Mouse (Mus musculus) heart, embryonic 13.5 days (tissue): ENCODE data around the gene Slc17a5. TPM values are rescaled to one million over a fixed set of nuclear protein-coding genes. Genes with fewer than 3 reads are reported as not detected.

Experiments
- ATAC-seq: fragments of 200-750 bp; cut with Nextera tagmentation; 2 replicates; pipeline ENCODE4 v1.8.0; 2017; ENCODE audit warnings: moderate TSS enrichment; ENCODE audit not compliant: insufficient number of reproducible peaks, low FRiP score, low TSS enrichment; ENCODE audit errors: extremely low read depth
- H3K27ac ChIP-seq: fragments of 300-500 bp; sonication (generic); replicated peaks from 2 replicates; pipeline ENCODE4 v1.5.1; 2015; ENCODE audit warnings: moderate library complexity, mild to moderate bottlenecking, inconsistent platforms
- H3K27me3 ChIP-seq: fragments of 300-500 bp; sonication (generic); replicated peaks from 2 replicates; pipeline ENCODE4 v1.6.1; 2015; ENCODE audit warnings: mild to moderate bottlenecking, inconsistent platforms
- H3K36me3 ChIP-seq: fragments of 300-500 bp; sonication (generic); 2 replicates; pipeline ENCODE4 v1.6.1; 2015; ENCODE audit warnings: mild to moderate bottlenecking, inconsistent platforms
- H3K4me1 ChIP-seq: fragments of 300-500 bp; sonication (generic); 2 replicates; pipeline ENCODE4 v1.6.1; 2015; ENCODE audit warnings: inconsistent platforms
- H3K4me2 ChIP-seq: fragments of 300-500 bp; sonication (generic); 2 replicates; pipeline ENCODE4 v1.6.1; 2015; ENCODE audit warnings: inconsistent platforms, mild to moderate bottlenecking, moderate library complexity
- H3K4me3 ChIP-seq: fragments of 300-500 bp; sonication (generic); 2 replicates; pipeline ENCODE4 v1.5.1; 2015; ENCODE audit warnings: moderate library complexity, mild to moderate bottlenecking, inconsistent platforms
- H3K9ac ChIP-seq: fragments of 300-500 bp; sonication (generic); 2 replicates; pipeline ENCODE4 v1.6.1; 2015; ENCODE audit warnings: inconsistent platforms, mild to moderate bottlenecking, moderate library complexity
- H3K9me3 ChIP-seq: fragments of 300-500 bp; sonication (generic); 2 replicates; pipeline ENCODE4 v1.6.1; 2016; ENCODE audit warnings: inconsistent platforms
- WGBS: fragments of 180-500 bp; shearing (Covaris S2); methylation state at CpG from one replicate; pipeline ENCODE4 v1.1.7; 2015; ENCODE audit warnings: mixed read lengths; 5-methylcytosine and 5-hydroxymethylcytosine counted together
- polyA plus RNA-seq: library from polyadenylated mRNA; unstranded; fragments of >200 nt; fragmentation: Nextera tagmentation; extraction: Ambion mirVana; gene quantifications from 2 replicates; pipeline ENCODE4 v1.2.1, GENCODE M21; 2015

The Slc17a5 gene
- polyA plus RNA-seq, 1 experiment from 2014 or later: 8.1 TPM

- no peak overlapping the region for H3K9ac ChIP-seq
These were observed 8.1 kb upstream of the Slc17a5 start for GRCm38 (mm10) chr9:78595769-78596555.

GRCm38 (mm10) chr9:78595257-78595656, 7.4 kb upstream of the Slc17a5 start:
- no peaks in the 10 kb centered on the region for H3K4me1 ChIP-seq
- no peaks in the 10 kb centered on the region; the same call in 1 of the 2 replicates for H3K27me3 ChIP-seq
- H3K9me3 ChIP-seq: no peaks in the 10 kb centered on the region
- 73% methylated on average over 3 of the region's 3 CpGs for WGBS
- H3K27ac ChIP-seq: no peak overlapping the region
- no peaks in the 10 kb centered on the region for H3K36me3 ChIP-seq
- H3K4me2 ChIP-seq: no peak overlapping the region
- no peak overlapping the region for H3K4me3 ChIP-seq
- H3K9ac ChIP-seq: no peak overlapping the region
- ATAC-seq: no peak

More at GRCm38 (mm10) chr9:78595769-78596555, 8.1 kb upstream of the Slc17a5 start:
- Histone ChIP-seq H3K4me3 (no peak overlapping the region), H3K4me2 (no peak overlapping the region), H3K27me3 (no peaks in the 10 kb centered on the region; the same call in 1 of the 2 replicates), H3K9me3 (no peaks in the 10 kb centered on the region), H3K4me1 (no peaks in the 10 kb centered on the region), H3K27ac (no peak overlapping the region), H3K36me3 (no peaks in the 10 kb centered on the region)
- no peak for ATAC-seq
- WGBS: 86% methylated on average over 18 of the region's 18 CpGs

DNA sequence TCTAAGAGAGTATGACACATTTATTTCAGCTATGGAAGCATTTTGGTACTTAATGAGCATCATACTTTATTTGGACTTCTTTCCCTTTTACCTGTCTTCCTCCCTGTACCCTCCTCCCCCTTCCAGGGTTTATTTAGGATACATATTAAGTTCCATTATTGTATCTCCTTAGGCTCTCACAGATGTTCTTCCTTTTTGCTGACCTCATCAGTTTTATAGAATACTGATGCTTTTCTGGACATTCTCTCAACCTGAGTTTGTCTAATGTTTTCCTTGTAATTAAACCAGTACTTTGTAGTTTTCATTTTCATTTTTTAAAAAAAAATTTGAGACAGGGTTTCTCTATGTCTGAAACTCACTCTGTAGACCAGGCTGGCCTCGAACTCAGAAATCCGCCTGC, 2.6 kb upstream of the Slc17a5 start:
- Histone ChIP-seq H3K9ac (no peak overlapping the region), H3K4me1 (peaks cover 9% of the 10 kb centered on the region), H3K27me3 (no peaks in the 10 kb centered on the region), H3K27ac (no peak overlapping the region), H3K36me3 (no peaks in the 10 kb centered on the region), H3K4me2 (no peak overlapping the region), H3K4me3 (no peak overlapping the region), H3K9me3 (no peaks in the 10 kb centered on the region)
- 87% methylated on average over 2 of the region's 2 CpGs for WGBS
- ATAC-seq: no peak

GRCm38 (mm10) chr9:78588411-78589033, 681 bp upstream of the Slc17a5 start:
- H3K27me3 ChIP-seq: no peaks in the 10 kb centered on the region
- H3K4me3 ChIP-seq: peak overlapping the region; percentile 68
- no peak for ATAC-seq
- 0 out of 2 replicates have a peak, but pooled peaks cover 9% of the 10 kb centered on the region for H3K36me3 ChIP-seq
- H3K9me3 ChIP-seq: no peaks in the 10 kb centered on the region
- H3K4me2 ChIP-seq: peak overlapping the region; percentile 74
- peak overlapping the region; percentile 33; the same call in 1 of the 2 replicates for H3K27ac ChIP-seq
- H3K4me1 ChIP-seq: peaks cover 9% of the 10 kb centered on the region
- 67% methylated on average over 10 of the region's 10 CpGs for WGBS
- peak overlapping the region; percentile 87 for H3K9ac ChIP-seq

- WGBS: under 1% methylated on average over 31 of the region's 31 CpGs
- peak; percentile 28; the same call in 1 of the 2 replicates for ATAC-seq
- Histone ChIP-seq H3K27ac (peak overlapping the region; percentile 51; the same call in 1 of the 2 replicates), H3K27me3 (no peaks in the 10 kb centered on the region), H3K9me3 (no peaks in the 10 kb centered on the region), H3K4me2 (peak overlapping the region; percentile 74), H3K4me1 (peaks cover 9% of the 10 kb centered on the region), H3K36me3 (peaks cover 9% of the 10 kb centered on the region; the same call in 1 of the 2 replicates), H3K4me3 (peak overlapping the region; percentile 68), H3K9ac (peak overlapping the region; percentile 87)
These were observed 490 bp downstream of the Slc17a5 start for GRCm38 (mm10) chr9:78587218-78587883.

GRCm38 (mm10) chr9:78579644-78580396, 8.0 kb downstream of the Slc17a5 start:
- Histone ChIP-seq H3K36me3 (peaks cover 32% of the 10 kb centered on the region), H3K4me3 (no peak overlapping the region), H3K4me2 (no peak overlapping the region), H3K4me1 (0 out of 2 replicates have a peak, but pooled peaks cover 3% of the 10 kb centered on the region), H3K9me3 (no peaks in the 10 kb centered on the region), H3K9ac (no peak overlapping the region), H3K27ac (no peak overlapping the region), H3K27me3 (no peaks in the 10 kb centered on the region)
- no peak for ATAC-seq
- 58% methylated on average over 10 of the region's 10 CpGs for WGBS

DNA sequence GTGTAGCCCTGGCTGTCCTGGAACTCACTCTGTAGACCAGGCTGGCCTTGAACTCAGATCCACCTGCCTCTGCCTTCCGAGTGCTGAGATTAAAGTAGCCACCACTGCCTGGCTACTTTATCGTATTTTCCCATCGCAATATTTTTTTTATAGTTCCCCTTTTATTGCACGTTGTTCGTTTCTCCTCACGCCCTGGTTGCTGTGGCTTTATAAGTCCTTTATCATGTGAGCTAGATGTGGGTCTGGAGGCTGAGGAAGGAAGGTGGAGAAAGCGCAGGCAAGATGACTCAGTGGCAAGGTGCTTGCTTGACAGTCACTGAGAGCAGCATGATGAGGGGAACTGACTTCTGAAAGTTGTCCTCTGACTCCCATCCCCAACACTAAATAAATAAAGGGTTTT, 9.0 kb downstream of the Slc17a5 start:
- H3K9ac ChIP-seq: no peak overlapping the region
- H3K4me1 ChIP-seq: 0 out of 2 replicates have a peak, but pooled peaks cover 3% of the 10 kb centered on the region
- no peak for ATAC-seq
- 86% methylated on average over 7 of the region's 7 CpGs for WGBS
- H3K4me3 ChIP-seq: no peak overlapping the region
- H3K27me3 ChIP-seq: no peaks in the 10 kb centered on the region
- H3K4me2 ChIP-seq: no peak overlapping the region
- H3K9me3 ChIP-seq: no peaks in the 10 kb centered on the region
- no peak overlapping the region for H3K27ac ChIP-seq
- peaks cover 30% of the 10 kb centered on the region for H3K36me3 ChIP-seq

- no peak for ATAC-seq
- 86% methylated on average over 5 of the region's 5 CpGs for WGBS
- Histone ChIP-seq H3K27ac (no peak overlapping the region), H3K36me3 (peaks cover 38% of the 10 kb centered on the region), H3K4me3 (no peak overlapping the region), H3K9ac (no peak overlapping the region), H3K4me2 (no peak overlapping the region), H3K9me3 (no peaks in the 10 kb centered on the region), H3K4me1 (0 out of 2 replicates have a peak, but pooled peaks cover 3% of the 10 kb centered on the region), H3K27me3 (no peaks in the 10 kb centered on the region)
These were observed 11.4 kb downstream of the Slc17a5 start for GRCm38 (mm10) chr9:78576466-78576865.

DNA sequence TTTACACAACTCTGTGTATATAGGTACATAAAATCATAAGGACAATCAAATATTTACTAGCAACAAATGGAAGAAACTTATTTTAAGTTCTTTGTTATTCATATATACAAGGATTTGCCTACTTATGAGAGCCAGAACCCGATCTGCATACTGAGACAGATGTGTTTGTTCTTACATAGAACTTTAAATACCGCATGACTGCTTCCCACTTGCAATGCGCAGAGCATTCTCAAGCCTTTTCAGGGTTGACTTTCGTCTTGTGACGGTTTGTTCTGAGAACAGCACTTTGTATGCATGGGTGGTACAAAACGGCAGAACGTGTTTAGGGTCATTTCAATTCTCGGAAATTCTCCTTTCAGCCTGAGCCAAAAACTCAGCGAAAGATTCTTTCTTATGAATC, 17.9 kb downstream of the Slc17a5 start:
- no peak overlapping the region for H3K4me3 ChIP-seq
- H3K9ac ChIP-seq: no peak overlapping the region
- no peaks in the 10 kb centered on the region for H3K9me3 ChIP-seq
- WGBS: 93% methylated on average over 9 of the region's 9 CpGs
- no peaks in the 10 kb centered on the region for H3K4me1 ChIP-seq
- no peaks in the 10 kb centered on the region for H3K27me3 ChIP-seq
- no peak overlapping the region for H3K4me2 ChIP-seq
- ATAC-seq: no peak
- no peak overlapping the region for H3K27ac ChIP-seq
- H3K36me3 ChIP-seq: peaks cover 22% of the 10 kb centered on the region

- WGBS: 62% methylated on average over 4 of the region's 4 CpGs
- H3K4me1 ChIP-seq: peaks cover 5% of the 10 kb centered on the region
These were observed 28.4 kb downstream of the Slc17a5 start for GRCm38 (mm10) chr9:78559479-78559878.

More at GRCm38 (mm10) chr9:78559479-78559878, 28.4 kb downstream of the Slc17a5 start:
- H3K4me3 ChIP-seq: no peak overlapping the region
- no peaks in the 10 kb centered on the region for H3K9me3 ChIP-seq
- H3K36me3 ChIP-seq: no peaks in the 10 kb centered on the region
- no peak overlapping the region for H3K9ac ChIP-seq
- no peak for ATAC-seq
- H3K27me3 ChIP-seq: no peaks in the 10 kb centered on the region
- no peak overlapping the region for H3K27ac ChIP-seq
- no peak overlapping the region for H3K4me2 ChIP-seq
